Mouse (Mus musculus) mouse trophoblast stem cell (cell line): ENCODE data around the gene Anxa11.
"Not testable (repeated sequence)": the region's sequence is repeated elsewhere in the genome, so short reads cannot be mapped to it uniquely, and the experiment has no call there.

ENCODE experiments used
- in situ Hi-C, 2 experiments: fragments of 300-500 bp; cut with MseI, MboI; formaldehyde crosslinking; loops; 2 replicates in 1 of 2; 3 replicates in 1 of 2; pipeline ENCODE4 v1.15.1; 2025

The Anxa11 gene

DNA sequence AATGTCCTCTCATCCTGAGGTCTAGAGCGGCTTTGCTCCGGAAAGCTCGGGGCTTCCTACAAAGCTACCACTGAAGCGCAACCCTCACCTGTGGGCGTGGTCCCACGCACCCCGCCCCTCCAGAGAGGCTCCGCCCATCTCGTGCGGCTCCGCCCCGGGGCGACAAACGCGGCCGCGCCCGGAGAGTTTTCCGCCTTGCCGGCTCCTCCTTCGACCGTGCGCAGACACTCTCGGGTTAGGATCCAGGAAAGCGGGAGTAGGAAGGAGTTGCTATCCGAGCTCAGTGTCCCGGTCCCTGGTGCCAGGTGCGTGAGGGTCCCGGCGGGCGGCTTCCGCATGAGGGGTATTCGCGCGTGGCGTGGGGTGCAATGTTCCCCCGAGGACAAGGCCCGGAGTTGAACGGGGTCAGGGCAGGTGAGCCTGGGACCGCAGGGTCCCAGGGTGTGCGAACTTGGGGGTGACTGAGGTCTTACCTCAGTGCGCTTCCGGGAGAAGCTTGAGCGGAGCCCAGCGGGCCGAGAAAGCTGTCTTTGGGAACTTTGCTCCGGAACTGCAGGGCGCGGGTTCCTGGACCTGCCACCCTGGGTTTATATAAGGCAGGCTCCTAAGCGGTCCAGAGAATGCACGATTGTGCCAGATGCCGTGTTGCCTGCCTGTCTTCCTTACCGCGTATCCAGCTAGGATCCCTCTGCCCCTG, at the start of gene Anxa11:
Gene Anxa11, plus strand, starts transcription at position 166 of the 697 bp plus-strand sequence.
- in situ Hi-C loops: no loop called here

DNA sequence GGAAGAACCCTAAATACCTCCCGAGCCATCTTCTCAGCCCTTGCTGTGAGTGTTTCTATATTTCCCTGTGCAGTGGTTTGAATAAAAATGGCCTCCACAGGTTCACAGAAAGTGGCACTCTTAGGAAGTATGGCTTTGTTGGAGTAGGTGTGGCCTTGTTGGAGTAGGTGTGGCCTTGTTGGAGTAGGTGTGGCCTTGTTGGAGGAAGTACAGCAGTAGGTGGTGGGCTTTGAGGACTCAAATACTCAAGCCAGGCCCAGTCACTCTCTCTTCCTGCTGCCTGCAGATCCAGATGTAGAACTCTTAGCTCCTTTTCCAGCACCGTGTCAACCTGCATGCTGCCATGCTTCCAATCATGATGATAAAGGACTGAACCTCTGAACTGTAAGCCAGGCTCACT, 47.6 kb upstream of the Anxa11 start:
- in situ Hi-C loops: no loop called here

DNA sequence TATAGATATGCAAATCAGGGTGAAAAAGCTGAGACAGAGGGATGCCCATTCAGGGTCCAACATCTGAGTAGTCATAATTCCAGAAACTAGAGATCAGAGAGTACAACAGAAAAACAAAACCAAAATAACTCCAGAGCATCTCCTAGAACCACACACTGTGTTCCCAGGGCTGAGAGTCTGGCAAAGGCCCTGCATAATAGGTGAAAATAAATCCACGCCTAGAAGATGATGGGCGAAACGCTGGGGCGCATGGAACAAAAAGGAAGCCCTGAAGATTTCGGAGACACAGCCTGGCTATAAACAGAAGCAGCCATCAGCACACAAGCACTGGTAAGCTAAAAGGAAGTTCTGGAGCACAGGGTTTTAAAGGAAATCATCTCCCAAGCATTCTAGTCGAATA, 46.9 kb upstream of the Anxa11 start:
- in situ Hi-C loops: no loop called here

DNA sequence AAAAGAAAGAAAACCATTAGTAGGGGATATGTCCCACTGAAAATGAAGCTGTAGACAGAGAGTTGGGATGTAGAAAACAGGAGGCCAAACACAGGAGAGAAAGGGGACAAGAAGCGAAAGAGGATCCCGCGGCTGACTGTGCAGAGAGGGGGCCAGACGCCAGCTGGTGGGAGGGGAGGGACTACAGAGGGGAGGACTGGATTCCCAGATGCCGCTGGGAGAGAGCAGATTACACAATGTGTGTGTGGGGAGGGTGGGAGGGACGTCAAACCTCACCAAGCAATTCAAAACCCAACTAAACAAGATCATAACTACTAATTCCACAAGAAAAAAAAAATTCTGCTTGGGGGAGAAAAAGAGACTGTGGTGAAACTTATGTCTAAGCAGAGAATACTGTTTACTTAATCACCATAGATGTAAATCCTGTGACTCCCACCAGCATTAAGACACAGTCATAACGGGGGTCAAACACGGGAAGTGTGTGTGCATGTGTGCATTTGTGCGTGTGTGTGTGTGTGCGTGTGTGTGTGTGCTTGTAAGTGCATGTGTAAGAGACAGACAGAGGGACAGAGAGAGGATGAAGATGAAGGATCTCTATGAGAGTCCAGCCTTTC, 46.3 kb upstream of the Anxa11 start:
- in situ Hi-C loops: no loop called here

DNA sequence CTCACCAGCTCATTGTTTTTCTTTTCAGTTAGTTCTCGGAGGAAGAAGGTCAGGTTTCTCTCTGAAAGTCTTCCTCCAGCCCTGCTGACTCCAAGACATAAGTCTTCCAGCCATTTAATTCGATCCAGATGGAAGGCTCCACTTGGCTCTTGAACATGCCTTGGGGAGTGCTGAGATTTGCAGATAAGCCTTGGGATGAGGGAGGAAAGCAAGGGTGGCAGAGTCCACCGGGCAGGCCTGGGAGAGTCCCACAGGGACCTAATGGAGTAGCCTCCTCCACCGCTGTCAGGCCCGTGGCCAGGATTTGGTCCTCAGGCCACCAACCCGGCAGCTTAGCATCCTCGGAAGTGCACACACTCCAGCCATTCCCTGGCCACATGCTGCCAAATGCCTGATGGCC, 45.3 kb upstream of the Anxa11 start:
- in situ Hi-C loops: no loop called here

DNA sequence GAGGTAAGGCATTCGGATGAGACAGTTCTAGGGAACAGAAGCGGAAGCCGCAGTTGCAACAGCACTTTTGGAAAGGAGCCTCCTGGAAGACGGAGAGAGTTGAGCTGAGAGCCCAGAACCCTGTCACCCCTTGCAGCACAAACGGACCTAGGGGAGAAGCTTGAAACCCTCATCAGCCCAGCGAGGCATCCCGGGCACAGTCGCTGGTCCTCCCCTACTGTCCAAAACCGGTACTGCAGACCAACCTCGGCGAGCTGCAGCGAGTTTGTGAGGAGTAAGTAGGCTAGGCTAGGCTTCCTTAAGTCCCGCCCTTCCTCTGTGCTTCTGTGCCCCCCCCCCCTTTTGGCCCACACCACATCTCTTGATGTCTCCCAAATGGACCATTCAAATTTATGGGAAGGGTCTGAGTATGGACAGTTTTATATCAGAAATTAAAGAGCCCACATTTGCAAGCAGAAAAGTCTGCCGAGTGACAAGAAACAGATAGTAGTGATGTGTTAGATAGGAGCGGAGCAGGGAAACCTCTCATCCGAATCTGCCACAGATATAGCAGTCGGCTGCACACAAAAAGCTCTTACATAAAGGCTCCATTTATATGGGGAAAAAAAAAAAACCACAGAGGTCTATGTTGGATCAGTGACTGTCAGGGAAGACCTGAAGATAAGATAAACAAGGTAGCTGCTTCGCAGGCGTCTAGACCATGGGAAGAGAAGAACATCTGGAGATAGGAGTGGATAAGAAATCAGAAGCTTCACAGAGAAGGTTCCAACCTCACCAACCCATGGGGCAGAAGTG, 41.6 kb upstream of the Anxa11 start:
- in situ Hi-C loops: loop anchor here in 1 of 2 experiments (10.0 kb wide), 1 partner anchor 86 kb away; no protein-coding TSS in a partner anchor

DNA sequence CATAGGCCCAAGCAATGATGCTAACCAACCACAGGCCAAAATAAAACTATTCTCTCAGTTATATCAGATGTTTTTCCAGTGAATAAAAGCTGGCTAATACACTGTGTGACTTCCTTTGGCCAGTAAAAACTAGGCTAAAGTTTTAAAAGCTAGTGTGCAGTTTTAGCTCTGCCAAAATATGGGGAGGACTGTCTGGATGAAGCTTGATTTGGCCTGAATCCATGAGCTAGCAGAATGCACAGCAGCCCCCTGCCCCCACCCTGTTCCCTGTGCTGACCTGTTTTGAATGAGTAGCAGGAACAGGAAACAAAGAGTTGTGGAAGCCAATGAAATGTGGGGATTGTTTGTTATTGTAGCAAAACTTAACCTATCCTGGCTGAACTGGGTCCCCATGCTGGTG, 39.4 kb upstream of the Anxa11 start:
- in situ Hi-C loops: loop anchor here in 1 of 2 experiments (10.0 kb wide), 1 partner anchor 88 kb away; no protein-coding TSS in a partner anchor

DNA sequence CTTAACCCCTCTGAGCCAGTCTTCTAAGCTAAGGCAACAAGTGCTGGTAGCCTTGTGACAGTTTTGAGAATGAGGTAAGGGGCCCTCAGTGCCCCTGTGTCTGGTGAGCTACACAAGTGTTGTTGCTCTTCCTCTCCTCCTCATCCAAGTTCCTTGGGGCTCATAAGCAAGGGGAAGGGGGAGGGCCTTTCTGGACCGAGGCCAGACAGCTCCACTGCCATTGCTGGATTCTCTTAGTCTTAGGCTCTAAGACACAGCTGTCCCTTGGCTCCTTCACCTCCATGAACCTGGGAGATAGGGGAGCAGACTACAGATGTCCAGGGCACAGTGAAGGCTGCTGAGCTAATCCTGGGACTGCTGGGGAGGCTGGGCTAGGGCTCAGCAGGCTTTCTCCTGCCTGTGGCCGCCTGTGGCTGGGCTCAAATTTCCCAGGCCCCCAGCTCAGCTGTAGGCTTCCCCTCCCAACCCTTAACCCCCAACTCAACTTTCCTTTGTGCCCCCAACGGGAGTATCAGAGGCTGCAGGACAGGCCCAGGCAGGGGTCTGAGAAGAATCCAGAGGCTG, 38.6 kb upstream of the Anxa11 start:
- in situ Hi-C loops: loop anchor here in 1 of 2 experiments (10.0 kb wide), 1 partner anchor 89 kb away; no protein-coding TSS in a partner anchor

DNA sequence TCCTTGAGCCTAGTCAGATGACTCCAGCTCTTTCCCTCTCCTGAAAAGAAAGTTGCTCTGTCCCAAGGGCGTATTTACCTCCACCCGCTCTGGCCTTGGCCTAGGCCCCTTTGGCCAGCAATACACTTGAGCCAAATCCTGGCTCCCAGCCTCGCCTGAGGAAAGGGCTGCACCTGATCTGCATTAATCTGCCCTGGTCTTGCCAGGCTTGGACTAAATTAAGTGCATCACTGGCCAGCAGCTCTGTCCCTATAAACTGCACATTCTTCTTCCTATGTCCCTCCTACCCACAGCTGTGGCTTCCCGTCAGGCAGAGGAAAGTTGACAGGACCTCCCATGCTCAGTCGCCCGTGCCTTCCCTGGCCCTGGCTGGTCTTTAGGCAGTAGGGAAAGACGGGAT, 36.1 kb upstream of the Anxa11 start:
- in situ Hi-C loops: loop anchor here in 1 of 2 experiments (10.0 kb wide), 1 partner anchor 91 kb away; no protein-coding TSS in a partner anchor

DNA sequence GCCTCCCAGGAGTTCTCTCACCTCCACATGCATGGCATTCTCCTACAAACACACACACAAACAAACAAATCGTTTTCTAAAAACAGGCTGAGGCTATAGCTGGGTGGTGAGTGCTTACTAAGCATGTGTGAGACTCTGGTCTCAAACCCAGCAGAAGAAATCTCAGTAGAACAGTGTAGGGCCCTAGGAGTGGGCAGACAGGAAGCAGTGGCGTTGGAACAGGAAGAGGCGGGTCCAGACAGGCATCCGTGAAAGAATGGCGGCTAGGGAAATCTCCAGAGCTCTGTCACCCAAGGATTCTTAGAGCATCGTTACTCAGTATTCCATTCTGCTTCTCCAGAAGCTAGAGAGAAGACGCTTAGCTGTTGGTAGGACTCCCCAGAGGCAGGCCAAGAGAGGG, 35.4 kb upstream of the Anxa11 start:
- in situ Hi-C loops: loop anchor here in 1 of 2 experiments (10.0 kb wide), 1 partner anchor 92 kb away; no protein-coding TSS in a partner anchor

DNA sequence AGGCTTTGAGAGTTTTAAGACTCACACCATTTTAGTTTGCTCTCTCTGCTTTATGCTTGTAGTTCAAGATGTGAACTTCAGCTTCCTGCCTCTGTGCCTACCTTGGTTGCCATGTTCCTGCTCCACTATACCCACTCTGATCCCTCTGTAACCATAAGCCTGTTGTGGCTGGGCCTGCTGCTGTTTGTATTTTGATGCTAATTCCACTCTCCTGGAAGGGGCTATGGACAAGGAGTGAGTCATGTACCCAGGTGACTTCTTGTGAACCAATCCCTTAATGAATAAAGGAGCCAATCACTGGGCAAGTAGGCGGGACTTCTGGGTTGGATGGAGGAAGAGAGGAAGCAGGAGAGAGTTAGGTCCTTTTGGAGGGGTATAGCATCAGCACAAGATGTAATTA, 30.9 kb upstream of the Anxa11 start:
- in situ Hi-C loops: not testable (repeated sequence)

DNA sequence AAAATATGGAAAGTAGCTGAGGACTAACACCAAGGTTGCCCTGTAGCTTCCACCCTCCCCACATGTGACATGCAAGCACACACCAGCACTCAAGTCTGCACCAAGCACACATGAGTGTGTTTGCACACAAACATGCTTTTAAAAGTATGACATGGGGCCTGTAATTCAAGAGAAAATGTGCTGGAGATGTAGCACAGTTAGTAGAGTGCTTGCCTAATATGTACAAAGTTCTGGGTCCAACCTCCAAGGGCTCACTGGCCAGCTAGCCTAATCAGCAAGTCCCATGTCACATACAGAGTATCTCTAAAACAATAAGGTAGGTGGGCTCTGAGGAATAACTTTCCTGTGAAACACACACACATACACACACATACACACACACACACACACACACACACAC, 27.8 kb upstream of the Anxa11 start:
- in situ Hi-C loops: no loop called here

DNA sequence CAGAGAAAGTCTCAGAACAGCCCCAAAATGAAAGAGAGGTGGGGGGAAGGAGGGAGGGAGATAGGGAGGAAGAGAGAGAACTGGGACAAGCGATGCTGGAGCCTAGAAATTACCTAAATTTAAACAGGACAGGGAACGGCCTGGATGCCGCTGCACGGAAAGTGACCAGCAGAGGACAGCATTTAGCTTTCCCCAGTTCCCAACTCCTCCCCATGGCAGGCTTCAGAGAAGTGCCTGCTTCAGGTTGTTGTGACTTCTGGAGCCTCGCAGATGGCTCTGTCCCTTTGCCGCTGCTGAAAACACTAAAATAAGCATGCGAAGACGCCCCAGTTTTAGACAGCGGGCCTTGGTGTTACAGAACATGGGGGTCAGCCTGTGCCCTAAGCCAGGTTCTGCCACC, 25.5 kb upstream of the Anxa11 start:
- in situ Hi-C loops: no loop called here

DNA sequence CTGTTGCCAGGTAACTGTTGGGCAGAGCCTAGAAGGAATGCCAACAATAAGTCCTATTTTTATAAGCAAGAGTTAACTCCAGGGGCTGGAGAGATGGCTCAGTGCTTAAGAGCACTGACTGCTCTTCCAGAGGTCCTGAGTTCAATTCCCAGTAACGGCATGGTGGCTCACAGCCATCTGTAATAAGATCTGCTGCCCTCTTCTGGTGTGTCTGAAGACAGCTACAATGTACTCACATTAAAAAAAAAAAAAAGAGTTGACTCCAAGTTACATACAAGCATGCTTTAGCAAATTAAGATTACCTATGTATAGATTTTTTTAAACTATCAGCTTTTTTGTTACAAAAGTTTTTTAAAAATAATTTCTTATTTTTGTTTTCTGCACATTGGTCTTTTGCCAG, 19.4 kb upstream of the Anxa11 start:
- in situ Hi-C loops: no loop called here

DNA sequence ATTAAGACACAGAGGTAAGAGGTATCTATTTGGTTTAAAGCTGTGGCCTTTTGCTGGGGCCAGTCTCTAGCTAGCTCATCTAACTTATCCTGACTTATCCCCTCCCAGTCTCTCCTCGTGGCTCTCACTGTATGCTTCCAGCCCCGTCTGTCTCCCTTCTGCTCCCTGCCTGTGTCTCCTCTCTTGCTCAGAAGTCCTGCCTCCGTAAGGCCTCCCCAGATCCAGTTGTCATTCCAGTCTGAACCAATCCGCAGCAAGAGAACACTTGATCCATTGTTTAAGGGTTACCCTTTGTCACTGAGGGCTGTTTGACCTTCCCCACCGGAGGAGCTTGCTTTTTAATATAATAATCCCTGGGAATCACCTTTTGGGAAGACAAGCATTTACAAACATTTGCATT, 17.0 kb upstream of the Anxa11 start:
- in situ Hi-C loops: no loop called here

DNA sequence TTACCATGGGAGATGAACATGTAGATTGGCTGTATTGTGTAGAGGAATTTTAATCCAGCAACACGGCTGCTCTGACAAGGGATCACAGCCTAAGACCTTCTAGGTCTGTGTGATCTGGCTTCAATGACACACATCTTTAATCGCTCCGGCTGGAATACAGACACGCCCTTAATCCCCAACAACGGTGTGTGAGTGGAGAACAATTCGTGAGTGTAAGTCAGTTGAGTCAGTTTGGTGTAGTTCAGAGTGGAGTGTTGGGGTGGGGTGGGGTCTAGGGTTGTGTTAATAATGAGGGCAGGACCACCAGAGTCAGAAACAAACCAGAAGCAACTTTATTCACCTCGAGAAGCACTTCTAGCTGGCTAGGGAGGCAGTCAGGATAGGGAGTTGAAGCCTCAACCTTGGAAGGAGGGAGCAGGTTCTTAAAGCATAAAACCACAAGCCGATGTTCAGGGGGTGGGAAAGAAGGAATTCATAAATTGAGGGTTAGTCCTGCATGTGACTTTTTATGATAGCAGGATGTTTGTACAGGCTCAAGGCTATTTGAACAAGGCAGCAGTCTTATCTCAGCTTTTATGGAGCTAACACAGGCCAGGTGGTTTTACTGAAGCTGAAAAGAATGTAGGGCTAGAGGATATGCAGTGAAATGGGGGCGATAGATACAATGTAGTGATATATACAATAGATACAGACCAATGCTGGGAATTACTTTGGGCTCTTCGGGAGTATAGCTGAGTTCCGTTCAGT, 15.9 kb upstream of the Anxa11 start:
- in situ Hi-C loops: no loop called here

DNA sequence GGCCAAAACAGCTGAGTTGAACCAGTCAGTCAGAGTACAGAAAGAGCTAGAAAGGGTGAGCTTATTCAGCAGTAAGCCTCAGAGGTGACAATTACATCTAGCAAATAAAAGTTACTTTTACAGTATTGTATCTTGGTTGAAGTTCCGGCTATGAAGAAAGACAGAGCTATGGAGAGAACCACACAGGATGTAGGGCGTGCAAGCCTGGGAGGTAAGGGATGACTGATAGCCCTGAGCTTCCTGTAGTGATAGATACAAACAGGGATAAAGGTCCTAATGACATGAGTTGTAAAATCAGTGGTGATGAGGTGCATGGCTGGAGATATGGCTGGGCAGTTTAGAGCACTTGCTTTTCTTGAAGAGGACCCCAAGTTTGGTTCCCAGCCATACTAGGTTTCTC, 15.1 kb upstream of the Anxa11 start:
- in situ Hi-C loops: no loop called here

DNA sequence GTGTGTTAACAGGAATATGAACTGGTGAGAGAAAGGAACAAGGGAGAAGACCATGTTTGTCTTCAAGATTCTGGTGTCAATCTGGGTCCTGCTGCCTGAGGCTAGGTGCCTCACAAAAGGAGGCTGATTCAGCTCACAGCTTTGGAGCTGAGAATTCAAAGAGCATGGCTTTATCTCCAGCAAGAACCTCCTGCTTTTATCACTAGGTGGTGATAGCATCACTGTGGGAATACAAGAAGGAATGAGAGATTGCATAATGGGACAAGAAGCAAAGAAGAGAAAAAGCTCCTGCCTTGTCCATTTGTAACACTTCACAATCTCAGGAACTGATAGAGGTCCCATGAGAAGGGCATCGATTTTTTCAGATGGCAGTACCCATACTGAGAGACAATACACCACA, 10.6 kb upstream of the Anxa11 start:
- in situ Hi-C loops: no loop called here

DNA sequence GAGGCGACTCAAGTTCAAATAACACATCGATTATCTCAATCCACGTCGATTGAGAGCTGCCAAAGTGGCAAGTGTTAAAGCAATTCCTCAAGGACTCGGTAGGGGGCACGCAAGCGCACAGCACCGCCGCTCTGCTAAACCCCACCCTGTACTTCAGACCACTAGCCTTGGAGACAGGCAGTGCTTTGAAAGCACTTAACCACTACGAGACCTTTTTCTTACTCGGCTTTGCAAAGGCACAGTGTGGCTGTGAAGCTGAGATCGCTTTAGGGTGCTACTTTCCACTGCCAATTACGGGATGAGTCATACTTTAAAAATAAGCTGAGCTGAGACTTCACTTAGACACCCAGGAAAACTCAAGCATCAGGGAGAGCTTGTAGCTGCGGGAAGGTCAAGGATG, 9.7 kb upstream of the Anxa11 start:
- in situ Hi-C loops: no loop called here

DNA sequence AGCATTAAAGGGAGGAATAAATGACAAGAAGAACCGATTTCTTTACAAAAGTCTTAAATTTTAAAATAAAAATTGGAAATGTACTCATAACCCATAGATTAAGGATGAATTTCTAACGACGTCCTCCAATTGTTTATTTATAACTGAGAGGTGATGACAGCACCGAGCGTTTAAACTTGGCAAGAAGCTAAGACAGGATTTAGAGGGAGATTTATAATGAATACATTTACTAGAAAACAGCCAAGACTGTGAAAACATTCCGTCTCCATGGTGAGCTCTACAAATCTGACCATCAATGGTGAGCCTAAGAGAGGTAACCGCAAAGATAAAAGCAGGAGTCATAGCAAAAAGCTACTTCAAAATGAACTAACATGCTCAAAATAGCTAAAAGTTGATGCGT, 3.5 kb upstream of the Anxa11 start:
- in situ Hi-C loops: no loop called here

DNA sequence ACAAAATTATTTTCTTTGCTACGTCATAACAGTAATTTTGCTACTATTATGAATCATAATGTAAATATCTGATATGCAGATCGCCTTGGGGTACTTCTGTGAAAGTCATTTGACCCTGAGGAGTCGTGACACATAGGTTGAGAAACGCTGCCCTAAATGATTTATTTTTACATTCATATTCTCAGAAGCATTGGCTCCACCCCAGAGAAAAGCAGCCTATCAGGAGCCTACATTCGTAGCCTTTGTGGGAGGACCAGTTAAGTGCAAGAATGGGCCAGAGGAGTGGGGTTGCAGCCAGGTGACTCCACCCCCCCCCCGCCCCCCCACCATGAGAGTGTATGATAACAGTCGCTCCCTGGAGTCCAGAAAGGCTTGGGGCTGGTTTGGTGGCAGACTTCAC, 2.2 kb upstream of the Anxa11 start:
- in situ Hi-C loops: no loop called here
